Mouse (Mus musculus): ENCODE data around the gene Atg9b. TPM values are rescaled to one million over a fixed set of nuclear protein-coding genes. Genes with fewer than 3 reads are reported as not detected.

Atg9b gene
- total RNA-seq, 2 experiments from 2014 or later = 5.0 to 5.2 TPM

GRCm38 (mm10) chr5:24350531-24351250, 41.3 kb downstream of the Atg9b start:
- no peak for DNase-seq (ENCODE audit: low spot score in 2 of 2)

GRCm38 (mm10) chr5:24350073-24350472, 41.9 kb downstream of the Atg9b start:
- no peak for DNase-seq (ENCODE audit: low spot score in 2 of 2)

GRCm38 (mm10) chr5:24348546-24348945, 43.4 kb downstream of the Atg9b start:
- no peak for DNase-seq (ENCODE audit: low spot score in 2 of 2)

- peak; percentile 41 to 63 for DNase-seq (ENCODE audit: low spot score in 2 of 2)
Measured at GRCm38 (mm10) chr5:24348128-24348527, 43.8 kb downstream of the Atg9b start.

- DNase-seq (ENCODE audit: low spot score in 2 of 2) = no peak
Measured at GRCm38 (mm10) chr5:24347186-24347875, 44.6 kb downstream of the Atg9b start.

- DNase-seq (ENCODE audit: low spot score in 2 of 2) = no peak
Measured at GRCm38 (mm10) chr5:24346313-24346712, 45.6 kb downstream of the Atg9b start.

GRCm38 (mm10) chr5:24344477-24345051, 47.4 kb downstream of the Atg9b start:
- peak in 1 of 2 experiments; percentile 20 for DNase-seq (ENCODE audit: low spot score in 2 of 2)

GRCm38 (mm10) chr5:24343977-24344436, 47.9 kb downstream of the Atg9b start:
- no peak for DNase-seq (ENCODE audit: low spot score in 2 of 2)

- DNase-seq (ENCODE audit: low spot score in 2 of 2) = no peak
Measured at GRCm38 (mm10) chr5:24343379-24343778, 48.6 kb downstream of the Atg9b start.

- DNase-seq (ENCODE audit: low spot score in 2 of 2) = no peak
Measured at GRCm38 (mm10) chr5:24342966-24343365, 49.0 kb downstream of the Atg9b start.

- no peak for DNase-seq (ENCODE audit: low spot score in 2 of 2)
Measured at GRCm38 (mm10) chr5:24342205-24342963, 49.6 kb downstream of the Atg9b start.

- no peak for DNase-seq (ENCODE audit: low spot score in 2 of 2)
Measured at GRCm38 (mm10) chr5:24337821-24338220, 54.1 kb downstream of the Atg9b start.

- DNase-seq (ENCODE audit: low spot score in 2 of 2) = no peak
Measured at GRCm38 (mm10) chr5:24337366-24337765, 54.6 kb downstream of the Atg9b start.

- DNase-seq (ENCODE audit: low spot score in 2 of 2) = peak; percentile 62 to 69
Measured at GRCm38 (mm10) chr5:24335888-24336511, 55.9 kb downstream of the Atg9b start.

- no peak for DNase-seq (ENCODE audit: low spot score in 2 of 2)
Measured at GRCm38 (mm10) chr5:24334749-24335148, 57.2 kb downstream of the Atg9b start.

Other genes starting within 250 kb of the Atg9b start
- 10 to 100 TPM; 10.5 to 10.6 TPM for gene Nupl2, start 227.2 kb downstream of the Atg9b start, total RNA-seq (2021)
- 10 to 100 TPM; 15.0 to 18.6 TPM for gene Kcnh2, start 40.5 kb downstream of the Atg9b start, total RNA-seq (2021)
- 10 to 100 TPM; 10.1 to 11.8 TPM for gene Nos3, start 27.3 kb downstream of the Atg9b start, total RNA-seq (2021)
- 10 to 100 TPM; 40.0 to 53.1 TPM for gene Abcb8, start 1.5 kb upstream of the Atg9b start, total RNA-seq (2021)
- not detected for gene Asic3, start 21.2 kb upstream of the Atg9b start, total RNA-seq (2021)
- 100 to 1,000 TPM; 127 to 133 TPM for gene Cdk5, start 31.4 kb upstream of the Atg9b start, total RNA-seq (2021)
- 10 to 100 TPM; 22.0 to 33.7 TPM for gene Slc4a2, start 31.7 kb upstream of the Atg9b start, total RNA-seq (2021)
- gene Fastk, start 53.1 kb upstream of the Atg9b start, total RNA-seq (2021) = 100 to 1,000 TPM in 1 of 2 experiments, 10 to 100 TPM in 1; 87.4 to 111 TPM
- 10 to 100 TPM; 24.1 to 26.4 TPM for gene Tmub1, start 55.7 kb upstream of the Atg9b start, total RNA-seq (2021)
- gene Agap3, start 60.0 kb upstream of the Atg9b start, total RNA-seq (2021) = 100 to 1,000 TPM; 511 to 516 TPM
- gene Gbx1, start 135.1 kb upstream of the Atg9b start, total RNA-seq (2021) = not detected
- under 1 TPM; 0.38 to 0.41 TPM for gene Asb10, start 148.8 kb upstream of the Atg9b start, total RNA-seq (2021)
- not detected for gene 4931409K22Rik, start 164.7 kb upstream of the Atg9b start, total RNA-seq (2021)
- 10 to 100 TPM; 53.2 to 57.3 TPM for gene Abcf2, start 185.3 kb upstream of the Atg9b start, total RNA-seq (2021)
- 10 to 100 TPM; 54.6 to 64.1 TPM for gene Chpf2, start 194.6 kb upstream of the Atg9b start, total RNA-seq (2021)
- gene Smarcd3, start 232.3 kb upstream of the Atg9b start, total RNA-seq (2021) = 100 to 1,000 TPM; 136 to 148 TPM